Mouse (Mus musculus) mesoderm, embryonic 11.5 days (tissue): ENCODE results near the gene Mas1.
A peak's percentile ranks its signal among the peaks of the same experiment; 100 is the strongest.

ENCODE experiments used
- DNase-seq: peaks from one replicate; pipeline ENCODE4 v3.0.0-alpha.2; 2012; ENCODE audit warnings: low read depth, low spot score

Gene Mas1

DNA sequence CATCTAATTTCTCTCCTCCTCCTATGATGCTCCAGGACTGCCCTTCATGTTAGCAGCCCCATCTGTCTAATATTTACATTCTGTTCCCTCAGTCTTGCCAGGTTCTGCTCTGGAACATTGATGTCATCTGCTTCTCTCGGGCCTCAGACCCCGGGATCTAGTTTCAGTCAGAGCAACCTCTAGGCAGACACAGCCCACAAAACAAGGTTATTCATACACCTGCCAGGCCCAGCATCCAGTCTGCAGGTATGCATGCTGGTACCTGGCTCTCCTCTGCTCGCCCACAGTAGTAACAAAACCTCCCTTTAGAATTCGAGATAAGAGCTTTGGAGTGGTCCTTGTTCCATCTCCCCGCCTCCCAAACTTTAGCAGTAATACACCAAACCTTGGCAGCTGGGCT, 37.6 kb downstream of the Mas1 start:
- DNase-seq: no peak

DNA sequence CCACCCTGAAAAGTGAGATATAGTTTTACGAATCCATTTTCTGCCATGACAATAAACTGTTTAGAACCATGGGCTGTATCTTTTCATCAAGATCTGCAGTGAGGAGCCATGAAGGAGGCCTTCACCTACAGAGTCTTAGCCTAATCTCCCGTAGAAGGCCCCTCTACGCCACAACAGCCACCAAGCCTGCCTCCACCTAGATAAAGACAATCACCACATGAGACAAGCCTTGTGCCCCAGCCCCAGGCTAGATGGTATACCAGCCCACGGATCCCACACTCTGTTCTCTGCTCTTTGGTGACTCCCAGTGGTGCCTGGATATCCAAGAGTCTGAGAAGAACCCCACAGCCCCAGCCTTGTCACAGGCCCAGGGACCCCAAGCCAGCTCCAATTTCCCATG, 52.1 kb downstream of the Mas1 start:
- no peak for DNase-seq

DNA sequence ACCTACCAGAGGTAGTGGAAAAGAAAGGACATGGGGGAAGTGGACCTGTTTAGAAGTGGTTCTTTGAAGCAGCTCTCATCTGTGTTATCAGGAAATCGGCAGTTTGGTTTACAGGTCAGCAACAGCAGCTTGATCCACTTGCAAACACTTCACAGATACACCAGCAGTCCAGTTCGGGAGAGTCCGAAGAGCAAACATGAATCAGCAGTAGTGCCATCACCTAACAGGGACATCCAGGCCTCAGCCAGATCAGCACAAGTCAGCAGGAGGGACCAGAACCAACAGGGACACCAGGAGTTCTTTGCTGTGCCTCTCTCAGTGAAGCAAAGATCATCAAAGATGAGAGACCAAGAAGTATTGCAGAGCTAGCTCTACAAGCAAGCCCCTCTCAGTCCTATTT, 53.4 kb downstream of the Mas1 start:
- no peak for DNase-seq

DNA sequence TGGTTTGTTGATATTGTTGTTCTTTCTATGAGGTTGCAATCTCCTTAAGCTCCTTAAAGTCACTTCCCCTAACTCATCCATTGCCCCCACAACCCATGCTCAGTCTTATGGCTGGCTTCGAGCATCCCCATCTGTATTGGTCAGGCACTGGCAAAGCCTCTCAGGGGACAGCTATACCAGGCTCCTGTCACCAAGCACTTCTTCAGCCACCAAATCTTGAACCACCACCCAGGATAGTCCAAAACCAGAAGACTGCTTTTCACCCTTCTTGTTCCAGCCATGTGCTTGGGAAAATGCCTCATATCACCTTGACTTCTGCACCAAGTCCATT, 57.0 kb downstream of the Mas1 start:
- DNase-seq: no peak

DNA sequence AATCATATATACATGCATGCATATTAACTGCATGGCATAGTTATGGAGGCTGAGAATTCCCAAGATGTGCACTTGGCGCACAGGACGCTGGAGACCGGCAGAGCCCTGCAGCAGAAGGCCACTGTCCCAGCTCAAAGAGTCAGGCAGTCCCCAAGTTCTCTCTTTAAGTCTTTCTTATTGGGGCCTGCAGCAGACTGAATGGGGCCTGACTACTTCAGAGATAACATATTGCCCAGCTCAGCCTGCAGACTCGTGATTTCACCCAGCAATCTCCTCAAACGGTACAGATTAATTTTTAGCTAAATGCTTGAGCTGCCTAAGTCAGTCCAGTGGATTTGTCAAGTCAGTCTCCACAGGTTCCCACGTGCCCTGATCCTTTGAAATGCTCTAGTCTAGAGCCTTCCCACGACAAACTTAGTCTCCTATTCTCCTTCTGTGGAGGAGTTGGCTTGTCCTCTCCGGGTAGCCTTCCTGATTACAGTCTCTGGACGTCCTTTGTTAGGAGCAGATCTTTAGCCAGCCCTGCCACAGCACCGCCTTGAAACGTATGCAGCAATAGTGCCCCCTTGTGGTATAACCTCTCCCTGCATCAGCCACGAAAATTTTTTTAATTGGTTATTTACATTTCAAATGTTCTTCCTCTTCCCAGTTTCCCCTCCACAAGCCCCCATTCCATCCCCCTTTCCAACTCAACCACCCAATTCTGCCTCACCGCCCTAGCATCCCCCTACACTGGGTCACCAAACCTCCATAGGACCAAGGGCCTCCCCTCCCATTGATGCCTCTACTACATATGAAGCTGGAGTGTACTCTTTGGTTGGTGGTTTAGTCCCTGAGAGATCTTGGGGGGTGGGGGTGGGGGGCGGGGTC, 57.6 kb downstream of the Mas1 start:
- DNase-seq: peak; percentile 85

DNA sequence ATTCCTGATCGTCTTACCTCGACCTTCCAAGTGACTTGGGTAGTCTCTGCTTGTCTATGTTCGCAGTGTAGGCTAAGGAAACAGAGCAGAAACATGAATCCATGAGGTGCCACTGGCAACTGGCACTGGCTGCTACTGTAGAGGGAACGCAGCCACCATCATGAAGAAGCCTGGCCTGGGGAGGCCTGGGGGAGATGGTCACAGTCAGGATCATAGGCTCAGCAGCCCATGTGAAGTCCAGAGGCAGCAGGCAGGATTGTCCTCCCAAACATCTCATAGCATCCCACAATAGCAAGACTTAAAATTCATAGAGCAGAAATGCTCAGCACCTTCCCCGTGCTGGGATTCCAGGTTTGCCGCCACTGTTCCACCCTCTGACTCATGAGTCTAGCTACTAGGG, 59.1 kb downstream of the Mas1 start:
- DNase-seq: no peak

DNA sequence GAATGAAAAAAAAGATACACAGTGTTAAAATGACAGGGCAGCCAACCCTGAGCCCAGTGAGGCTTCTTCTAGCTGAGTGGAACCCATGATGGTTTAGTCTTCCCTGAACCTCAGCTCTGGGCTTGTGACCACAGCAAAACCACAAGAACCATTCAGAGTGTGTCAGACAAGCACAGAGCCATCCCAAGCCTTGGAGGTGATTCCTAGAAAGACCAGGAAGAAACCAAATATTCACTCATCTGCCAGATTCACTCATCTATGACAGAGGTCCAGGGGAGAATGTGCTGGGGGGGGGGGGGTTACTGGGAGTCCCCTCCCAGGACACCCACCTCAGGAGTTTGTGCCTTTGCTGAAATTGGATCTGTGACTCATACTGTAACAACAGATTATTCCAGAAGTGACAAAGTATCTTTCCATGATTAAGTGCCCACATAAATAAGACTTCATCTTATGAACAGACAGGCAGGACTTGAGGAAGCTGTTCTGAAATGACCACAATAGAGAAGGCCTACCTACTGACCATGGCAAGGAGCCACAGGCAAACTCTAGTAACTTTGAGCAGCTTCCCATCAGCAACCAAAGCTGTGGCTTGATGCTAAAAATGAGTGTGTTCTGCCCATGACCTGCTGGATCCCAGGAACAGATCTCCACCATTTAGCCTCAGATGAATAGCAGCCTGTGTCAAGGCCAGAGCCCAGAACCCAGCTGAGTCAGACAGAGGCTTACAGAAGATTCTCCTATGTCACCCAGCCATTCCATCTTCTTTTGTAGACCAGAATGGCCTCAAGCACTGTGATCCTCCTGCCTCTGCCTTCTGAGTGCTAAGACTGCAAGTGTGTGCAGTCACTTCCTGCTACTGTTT, 63.1 kb downstream of the Mas1 start:
- DNase-seq: no peak

DNA sequence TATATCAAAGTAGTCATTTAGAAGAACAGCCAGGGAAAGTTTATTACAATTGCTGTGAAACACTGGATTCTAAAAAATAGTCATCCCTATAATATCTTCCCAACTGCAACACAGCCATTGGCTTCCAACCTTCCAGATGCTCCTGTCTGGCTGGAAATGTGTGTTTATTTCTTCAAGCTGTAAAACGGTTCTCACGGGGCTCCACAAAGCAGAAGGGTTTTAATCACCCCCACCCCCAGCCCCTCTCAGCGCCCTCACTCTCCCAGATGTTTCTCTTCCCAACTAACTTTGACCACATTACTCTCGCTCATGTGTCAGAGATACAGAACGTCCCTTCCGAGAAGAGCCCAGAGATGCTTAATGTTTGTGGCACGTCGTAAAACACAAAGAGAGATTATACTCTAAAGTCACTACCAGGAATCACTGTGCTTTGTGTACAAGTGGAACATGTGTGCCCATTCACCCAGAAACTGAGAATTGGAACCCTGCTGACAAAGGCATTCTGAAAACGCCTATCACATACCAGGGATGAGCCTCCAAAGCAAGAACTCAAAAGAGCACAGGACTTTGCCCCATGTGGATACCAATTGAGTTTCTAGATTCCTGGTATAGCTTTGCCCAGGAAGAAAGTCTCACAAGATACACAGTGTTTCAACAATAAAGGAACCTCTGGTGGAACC, 65.9 kb downstream of the Mas1 start:
- peak; percentile 47 for DNase-seq

DNA sequence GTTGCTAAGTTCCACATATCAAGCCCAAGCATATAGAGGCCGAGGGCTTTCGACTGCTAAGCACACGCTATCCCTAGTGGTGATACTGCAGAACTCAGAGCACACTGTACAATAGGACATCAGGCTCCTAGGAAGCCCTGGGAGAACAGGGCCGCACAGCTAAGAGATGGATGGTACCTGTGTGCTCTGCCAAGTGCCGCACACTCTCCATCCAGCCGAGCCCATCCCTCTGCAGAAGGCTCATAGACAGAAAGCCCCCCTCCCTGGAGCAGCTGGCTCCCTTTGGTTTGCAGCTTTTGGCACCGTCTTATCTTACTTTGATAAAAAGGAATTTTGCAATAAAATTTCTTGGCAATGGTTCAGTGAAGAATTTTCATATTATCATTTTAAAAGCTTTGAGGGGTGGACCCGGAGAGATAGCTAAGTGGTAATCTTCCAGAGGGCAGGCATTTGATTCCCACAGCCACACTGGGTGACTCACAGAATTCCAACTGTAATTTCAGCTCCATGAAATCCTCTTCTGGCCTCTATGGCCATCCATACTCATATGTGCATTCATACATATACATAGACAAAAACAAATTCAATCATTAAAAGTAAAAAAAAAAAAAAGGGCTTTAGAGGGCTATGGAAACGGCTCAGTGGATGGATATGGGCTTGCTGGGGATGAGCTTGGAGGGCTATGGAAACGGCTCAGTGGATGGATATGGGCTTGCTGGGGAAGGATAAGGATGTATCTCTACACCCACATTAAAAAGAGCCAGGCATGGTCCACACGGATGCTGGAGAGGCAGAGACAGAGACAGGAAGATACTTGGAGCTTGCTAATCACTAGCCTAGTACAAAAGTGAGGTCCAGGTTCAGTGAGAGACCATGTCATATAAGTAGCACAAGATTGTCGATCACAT, 68.3 kb downstream of the Mas1 start:
- no peak for DNase-seq

DNA sequence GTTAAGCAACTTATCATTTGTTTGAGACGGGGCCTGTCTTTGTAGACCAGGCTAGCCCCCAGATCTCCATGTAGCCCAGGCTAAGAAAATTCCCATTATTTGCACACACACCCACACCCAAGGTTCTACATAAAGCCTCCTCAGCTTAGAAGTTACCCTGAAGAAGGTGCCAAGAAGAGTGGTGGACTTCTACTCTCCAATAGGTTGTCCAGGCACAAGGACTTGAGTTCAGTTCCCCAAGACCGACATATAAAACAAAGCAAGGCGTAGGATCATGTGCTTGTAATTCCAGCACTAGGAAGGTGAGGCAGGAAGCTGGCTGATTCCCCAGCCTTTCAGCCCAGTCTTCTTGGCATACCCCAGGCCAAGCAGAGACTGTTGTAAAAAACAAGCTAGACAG, 69.4 kb downstream of the Mas1 start:
- DNase-seq: no peak

DNA sequence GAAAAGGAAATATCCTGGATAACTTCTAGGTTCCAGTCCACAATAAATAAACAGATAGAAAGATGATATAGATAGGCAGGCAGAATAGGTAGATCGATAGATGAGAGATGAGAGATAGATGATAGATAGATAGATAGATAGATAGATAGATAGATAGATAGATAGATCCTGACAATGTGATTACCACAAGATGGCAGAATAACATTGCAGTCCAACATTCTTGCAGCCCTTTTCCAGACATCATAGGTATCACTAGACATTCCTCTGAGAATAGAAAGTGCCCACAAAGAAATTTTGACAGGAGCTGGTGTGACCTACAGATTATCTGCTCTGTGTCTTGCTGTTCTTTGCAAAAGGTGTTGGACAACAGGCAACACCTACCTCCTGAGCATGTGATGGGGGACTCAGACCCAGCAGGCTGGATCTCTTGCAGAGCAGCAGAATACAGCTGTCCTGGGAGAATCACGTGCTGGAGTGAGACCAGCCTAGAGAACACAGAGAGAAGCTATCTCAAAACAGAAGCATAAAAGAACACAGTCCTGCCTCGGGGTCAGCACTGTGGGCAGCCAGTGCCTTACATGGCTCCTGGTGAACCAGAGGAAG, 70.4 kb downstream of the Mas1 start:
- no peak for DNase-seq

DNA sequence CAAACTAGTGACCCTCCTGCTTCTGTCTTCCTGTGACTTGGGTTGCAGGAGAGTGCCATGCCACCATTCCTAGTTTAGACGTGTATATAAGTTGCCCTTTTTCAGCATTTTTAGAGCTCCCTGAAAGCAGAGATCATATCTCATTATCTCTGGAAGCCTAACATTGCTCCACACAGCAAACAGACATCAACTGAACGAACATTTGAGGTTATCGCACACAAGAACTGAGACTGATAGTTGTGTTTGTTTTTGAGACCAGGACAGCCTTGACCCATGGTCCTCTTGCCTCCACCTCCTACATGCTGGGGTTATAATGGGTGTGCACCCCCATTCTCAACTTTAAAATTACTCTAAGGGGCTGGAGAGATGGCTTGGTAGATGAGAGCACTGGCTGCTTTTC, 71.3 kb downstream of the Mas1 start:
- no peak for DNase-seq

DNA sequence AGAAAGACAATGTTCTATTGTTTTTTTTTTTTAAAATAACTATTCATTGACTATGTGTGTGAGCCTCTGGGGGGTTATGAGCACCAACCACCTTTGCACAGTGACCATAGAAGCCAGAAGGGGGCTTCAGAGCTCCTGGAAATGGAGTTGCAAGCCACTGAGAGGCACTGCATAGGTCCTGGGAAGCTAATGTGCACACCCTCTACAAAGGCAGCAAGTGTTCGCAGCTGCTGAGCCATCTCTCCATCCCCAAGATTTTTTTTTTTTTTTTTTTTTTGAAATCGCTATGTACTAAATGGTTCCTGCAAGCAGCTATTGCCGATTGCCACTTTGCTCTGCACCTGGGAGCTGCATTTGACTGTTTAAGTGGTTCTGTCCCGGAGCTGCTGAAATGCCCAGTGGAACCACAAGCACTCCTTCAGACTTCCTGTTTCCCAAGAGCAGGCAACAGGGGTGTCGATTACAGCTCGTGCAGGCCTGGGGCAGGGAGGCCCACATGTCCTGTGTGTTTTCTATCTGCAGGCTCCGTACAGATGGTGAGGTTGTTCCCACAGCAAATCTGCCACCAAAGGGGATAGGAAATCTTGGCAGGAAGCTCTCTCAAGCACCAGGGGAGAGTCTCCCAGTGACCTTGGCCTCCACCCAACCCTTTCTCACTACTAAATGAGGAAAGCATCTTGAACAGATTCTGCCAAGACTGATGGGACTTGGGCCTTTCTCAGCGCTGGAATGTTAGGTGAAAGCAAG, 74.1 kb downstream of the Mas1 start:
- no peak for DNase-seq

DNA sequence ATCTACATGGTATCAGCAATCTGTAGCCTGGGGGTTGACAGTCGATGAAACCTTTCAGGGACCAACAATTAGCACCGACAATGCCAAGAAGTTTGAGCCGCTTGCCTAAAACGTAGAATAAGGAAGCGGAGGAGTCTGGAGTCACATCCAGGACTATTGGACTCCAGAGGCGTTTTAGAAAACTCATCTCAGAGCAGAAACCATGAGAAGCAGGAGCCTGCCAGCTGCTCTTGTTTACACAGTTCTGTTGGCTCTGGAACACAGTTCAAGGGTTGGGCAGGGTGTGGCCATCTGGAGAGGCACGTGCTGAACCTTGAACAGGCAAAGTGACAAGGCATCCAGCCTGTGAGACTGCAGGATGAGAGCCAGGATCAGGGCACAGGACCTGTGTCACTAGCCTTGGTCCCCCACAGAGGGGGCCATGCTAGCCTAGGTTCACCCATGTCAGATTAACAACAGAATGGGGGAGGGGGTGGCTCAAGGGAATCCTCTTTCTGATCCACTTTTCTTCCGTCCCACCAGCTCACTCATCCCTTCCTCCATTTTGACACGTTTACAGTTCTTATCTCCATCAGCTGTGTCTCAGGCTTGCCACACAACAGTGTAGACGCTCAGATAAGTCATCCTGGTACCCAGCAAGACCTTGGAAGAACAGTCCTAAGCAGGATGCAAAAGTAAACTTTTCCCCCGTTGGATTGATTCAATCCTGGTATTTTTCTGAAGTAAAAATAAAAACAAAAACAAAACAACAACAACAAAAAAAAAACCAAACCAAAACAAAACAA, 75.3 kb downstream of the Mas1 start:
- DNase-seq: no peak

DNA sequence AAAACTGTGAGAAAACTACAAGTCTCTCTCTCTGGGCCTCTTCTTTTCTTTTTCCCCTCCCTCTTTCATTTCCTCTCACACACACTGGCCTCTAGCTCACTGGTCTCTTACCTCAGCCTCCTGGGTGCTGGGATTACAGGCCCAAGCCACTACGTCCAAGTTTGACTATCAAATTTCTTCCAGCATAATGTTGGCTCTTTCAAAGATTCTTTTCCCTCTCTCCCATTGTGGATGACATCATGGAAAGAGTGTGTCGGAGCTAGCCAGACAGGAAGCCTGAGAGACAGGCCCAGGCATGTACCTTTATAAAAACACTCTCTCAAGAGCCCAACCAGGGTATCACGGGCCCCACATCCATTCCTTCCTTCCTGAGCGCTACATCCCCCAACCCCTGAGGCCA, 76.5 kb downstream of the Mas1 start:
- DNase-seq: no peak

DNA sequence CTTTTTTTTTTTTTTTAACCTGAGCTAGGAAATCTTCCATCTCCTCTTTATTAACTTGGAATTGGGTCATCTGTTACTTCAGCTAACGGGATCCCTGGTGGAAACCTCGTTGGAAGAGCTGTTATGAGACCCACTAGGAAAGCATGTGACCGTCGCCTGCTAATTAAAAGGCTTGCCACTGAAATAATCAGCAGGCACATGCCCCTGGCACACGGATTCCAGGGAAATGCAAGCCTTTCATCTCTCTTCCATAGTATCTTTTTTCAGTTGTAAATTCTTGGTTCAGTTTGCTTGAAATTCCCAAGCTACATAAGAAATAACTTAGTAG, 76.9 kb downstream of the Mas1 start:
- DNase-seq: no peak
